12 mouse cellular contexts compared by ENCODE assay signal in genomic region chr4:135298680-135299079, GRCm38 (mm10). TPM values are rescaled to one million over a fixed set of nuclear protein-coding genes. Genes with fewer than 3 reads are reported as not detected.
DNase-seq lines count a peak whose midpoint lies in the region; ATAC-seq lines count a peak whose summit lies in the region.
"Had no signal": no experiment of that assay in that cellular context is flagged by ENCODE, and none has a peak within 500 bp of the region (broad histone marks: within the 10 kb centered on the region; RNA-seq: fewer than 3 reads in every experiment).

No protein-coding gene starts in this region.

- no peak for ATAC-seq in heart, embryonic 16.5 days (replicated peaks; ENCODE audit: extremely low read depth, insufficient read depth, low FRiP score)
- ATAC-seq in lung, embryonic 15.5 days (ENCODE audit: borderline replicate concordance, extremely low read depth, low FRiP score, low TSS enrichment), result no peak
- ATAC-seq in neural tube, embryonic 15.5 days (ENCODE audit: low FRiP score), result no peak

- no peaks in the 10 kb centered on the region for H3K9me3 ChIP-seq in heart, embryonic 16.5 days (replicated peaks; ENCODE audit: control insufficient read depth, low read length)
- H3K9me3 ChIP-seq in lung, embryonic 15.5 days, result no peaks in the 10 kb centered on the region
- H3K9me3 ChIP-seq in neural tube, embryonic 15.5 days (replicated peaks), result no peaks in the 10 kb centered on the region
- H3K9me3 ChIP-seq: kidney, embryonic 15.5 days; midbrain, embryonic 12.5 days had no signal

- no peak overlapping the region for H3K9ac ChIP-seq in heart, embryonic 16.5 days (ENCODE audit: low read length)
- H3K9ac ChIP-seq in lung, embryonic 15.5 days, result no peak overlapping the region
- H3K9ac ChIP-seq in neural tube, embryonic 15.5 days (replicated peaks), result no peak overlapping the region
- H3K9ac ChIP-seq: kidney, embryonic 15.5 days; midbrain, embryonic 12.5 days had no signal

- no peaks in the 10 kb centered on the region for H3K27me3 ChIP-seq in heart, embryonic 16.5 days (ENCODE audit: control insufficient read depth, insufficient read depth, low read length)
- no peaks in the 10 kb centered on the region for H3K27me3 ChIP-seq in lung, embryonic 15.5 days
- H3K27me3 ChIP-seq in neural tube, embryonic 15.5 days (replicated peaks), result no peaks in the 10 kb centered on the region
- H3K27me3 ChIP-seq: kidney, embryonic 15.5 days; midbrain, embryonic 12.5 days had no signal

- peak overlapping the region; percentile 54 for H3K27ac ChIP-seq in heart, embryonic 16.5 days (ENCODE audit: low read length)
- H3K27ac ChIP-seq in lung, embryonic 15.5 days, result peak overlapping the region; percentile 65
- H3K27ac ChIP-seq in neural tube, embryonic 15.5 days (replicated peaks), result peak overlapping the region; percentile 52
- H3K27ac ChIP-seq: kidney, embryonic 15.5 days; midbrain, embryonic 12.5 days had no signal

- 70% methylated on average over 10 of the region's 10 CpGs for WGBS in heart, embryonic 16.5 days
- WGBS in lung, embryonic 15.5 days, result 67% methylated on average over 10 of the region's 10 CpGs
- WGBS in neural tube, embryonic 15.5 days, result 89% methylated on average over 10 of the region's 10 CpGs

- no peak for DNase-seq in heart, adult 18-20 months
- no peak for DNase-seq in lung, postnatal 25 days (ENCODE audit: low spot score)
- peak; percentile 89 for DNase-seq in gonadal fat pad, adult 2 months (ENCODE audit: low read depth)
- no peak for DNase-seq in frontal cortex, postnatal 25 days (ENCODE audit: low spot score in 2 of 2)
- no peak for DNase-seq in T-cell, adult 2 months (ENCODE audit: low spot score)
- DNase-seq: spleen, adult 18-20 months; thymus, postnatal 14 days had no signal

- H3K4me3 ChIP-seq in heart, embryonic 16.5 days (ENCODE audit: low read length), result no peak overlapping the region
- no peak overlapping the region for H3K4me3 ChIP-seq in lung, embryonic 15.5 days
- no peak overlapping the region for H3K4me3 ChIP-seq in neural tube, embryonic 15.5 days (replicated peaks)
- H3K4me3 ChIP-seq: kidney, embryonic 15.5 days; midbrain, embryonic 12.5 days had no signal

- H3K4me1 ChIP-seq in heart, embryonic 16.5 days (ENCODE audit: control insufficient read depth, insufficient read depth, low read length), result peaks cover 21% of the 10 kb centered on the region
- H3K4me1 ChIP-seq in lung, embryonic 15.5 days, result peaks cover 27% of the 10 kb centered on the region
- peaks cover 4% of the 10 kb centered on the region; the same call in 1 of the 2 replicates for H3K4me1 ChIP-seq in neural tube, embryonic 15.5 days

- H3K4me2 ChIP-seq in heart, embryonic 16.5 days (ENCODE audit: low read depth, low read length), result no peak overlapping the region
- H3K4me2 ChIP-seq in lung, embryonic 15.5 days, result no peak overlapping the region
- H3K4me2 ChIP-seq in neural tube, embryonic 15.5 days, result no peak overlapping the region
- H3K4me2 ChIP-seq: kidney, embryonic 15.5 days; midbrain, embryonic 12.5 days had no signal

- H3K36me3 ChIP-seq in heart, embryonic 16.5 days (ENCODE audit: control insufficient read depth, insufficient read depth), result no peaks in the 10 kb centered on the region
- no peaks in the 10 kb centered on the region for H3K36me3 ChIP-seq in lung, embryonic 15.5 days
- H3K36me3 ChIP-seq in neural tube, embryonic 15.5 days, result no peaks in the 10 kb centered on the region
- H3K36me3 ChIP-seq: kidney, embryonic 15.5 days; midbrain, embryonic 12.5 days had no signal

RNA-seq across cellular contexts. Expression of gene Clic4, which starts 26.1 kb away (rescaled TPM):
- polyA plus RNA-seq in heart, embryonic 16.5 days (2015; fragmentation: Nextera tagmentation; extraction: Ambion mirVana), result 289 and 296 TPM in 2 replicates
- 100 to 1,000 TPM; 253 to 258 TPM for total RNA-seq in heart, adult 18-20 months (2021)
- 181 and 185 TPM in 2 replicates for polyA plus RNA-seq in lung, embryonic 15.5 days (2015; fragmentation: Nextera tagmentation; extraction: Ambion mirVana)
- 81.5 and 90.5 TPM in 2 replicates for polyA plus RNA-seq in gonadal fat pad, adult 2 months (2012; rRNA removed)
- polyA plus RNA-seq in neural tube, embryonic 15.5 days (2015; fragmentation: Nextera tagmentation; extraction: Ambion mirVana), result 45.3 and 62.7 TPM in 2 replicates

RNA-seq across cellular contexts. Expression of gene Srrm1, which starts 54.4 kb away (rescaled TPM):
- 134 and 145 TPM in 2 replicates for polyA plus RNA-seq in heart, embryonic 16.5 days (2015; fragmentation: Nextera tagmentation; extraction: Ambion mirVana)
- total RNA-seq in heart, adult 18-20 months (2021), result 10 to 100 TPM; 45.3 to 60.2 TPM
- 199 and 209 TPM in 2 replicates for polyA plus RNA-seq in lung, embryonic 15.5 days (2015; fragmentation: Nextera tagmentation; extraction: Ambion mirVana)
- 35.4 and 62.4 TPM in 2 replicates for polyA plus RNA-seq in gonadal fat pad, adult 2 months (2012; rRNA removed)
- 174 and 181 TPM in 2 replicates for polyA plus RNA-seq in neural tube, embryonic 15.5 days (2015; fragmentation: Nextera tagmentation; extraction: Ambion mirVana)
